Mouse (Mus musculus) embryo, embryonic 10.5 days (tissue): ENCODE measurements around the gene Tnfrsf12a.
A peak's percentile ranks its signal among the peaks of the same experiment; 100 is the strongest.

ENCODE experiments used
- DNase-seq: peaks from one replicate; pipeline ENCODE4 v3.0.0-alpha.2; 2015; ENCODE audit warnings: low spot score

Gene Tnfrsf12a

GRCm38 (mm10) chr17:23677236-23677679 lies at the start of gene Tnfrsf12a:
TSS of gene Tnfrsf12a (minus strand) at chr17:23677468.
- DNase-seq, result peak; percentile 90

- DNase-seq, result peak; percentile 83
Measured at GRCm38 (mm10) chr17:23726758-23727142, 49.5 kb upstream of the Tnfrsf12a start.

GRCm38 (mm10) chr17:23725999-23726757 lies 48.9 kb upstream of the Tnfrsf12a start, which contains the start of gene Pkmyt1:
TSS of gene Pkmyt1 (plus strand) at chr17:23726336.
- DNase-seq, result peak; percentile 97

GRCm38 (mm10) chr17:23725477-23725876 lies 48.2 kb upstream of the Tnfrsf12a start:
- peak; percentile 12 for DNase-seq

- no peak for DNase-seq
Measured at GRCm38 (mm10) chr17:23722376-23723125, 45.3 kb upstream of the Tnfrsf12a start, which contains the start of gene 1520401A03Rik. TSS of gene 1520401A03Rik (minus strand) at chr17:23722783.

- no peak for DNase-seq
Measured at GRCm38 (mm10) chr17:23721886-23722285, 44.6 kb upstream of the Tnfrsf12a start.

- no peak for DNase-seq
Measured at GRCm38 (mm10) chr17:23719455-23719854, 42.2 kb upstream of the Tnfrsf12a start.

GRCm38 (mm10) chr17:23717003-23717402 lies 39.7 kb upstream of the Tnfrsf12a start:
- DNase-seq, result no peak

- DNase-seq, result peak; percentile 89
Measured at GRCm38 (mm10) chr17:23706212-23706611, 28.9 kb upstream of the Tnfrsf12a start.

- DNase-seq, result no peak
Measured at GRCm38 (mm10) chr17:23705525-23706104, 28.3 kb upstream of the Tnfrsf12a start.

GRCm38 (mm10) chr17:23704741-23705140 lies 27.5 kb upstream of the Tnfrsf12a start:
- DNase-seq, result no peak

- no peak for DNase-seq
Measured at GRCm38 (mm10) chr17:23703301-23703700, 26.0 kb upstream of the Tnfrsf12a start.

GRCm38 (mm10) chr17:23700079-23700478 lies 22.8 kb upstream of the Tnfrsf12a start:
- DNase-seq, result peak; percentile 93

- DNase-seq, result peak; percentile 28
Measured at GRCm38 (mm10) chr17:23699131-23700077, 22.1 kb upstream of the Tnfrsf12a start.

GRCm38 (mm10) chr17:23695801-23696200 lies 18.5 kb upstream of the Tnfrsf12a start:
- DNase-seq, result peak; percentile 60

GRCm38 (mm10) chr17:23694491-23694890 lies 17.2 kb upstream of the Tnfrsf12a start:
- DNase-seq, result no peak

GRCm38 (mm10) chr17:23683856-23684672 lies 6.8 kb upstream of the Tnfrsf12a start, which contains the start of gene Cldn9:
TSS of gene Cldn9 (minus strand) at chr17:23684026.
- DNase-seq, result no peak

GRCm38 (mm10) chr17:23683226-23683625 lies 6.0 kb upstream of the Tnfrsf12a start:
- DNase-seq, result no peak

GRCm38 (mm10) chr17:23682530-23682929 lies 5.3 kb upstream of the Tnfrsf12a start:
- DNase-seq, result no peak

- no peak for DNase-seq
Measured at GRCm38 (mm10) chr17:23682092-23682491, 4.8 kb upstream of the Tnfrsf12a start.
